In genomic region chr6:31107916-31108685, GRCm38 (mm10) we compare ENCODE assay signal across 21 mouse cellular contexts.
A peak's percentile ranks its signal among the peaks of the same experiment; 100 is the strongest.
DNase-seq lines count a peak whose midpoint lies in the region; ATAC-seq and TF ChIP-seq lines count a peak whose summit lies in the region.
"Had no signal": no experiment of that assay in that cellular context is flagged by ENCODE, and none has a peak within 500 bp of the region (broad histone marks: within the 10 kb centered on the region; RNA-seq: fewer than 3 reads in every experiment).

No protein-coding gene starts in this region.

- intact Hi-C loops in heart, postnatal 36 days (cut with DNase I): no loop called here

- peak overlapping the region; percentile 41 for H3K27ac ChIP-seq in heart, embryonic 11.5 days (ENCODE audit: low read depth, low read length)
- H3K27ac ChIP-seq in liver, postnatal 0 days (ENCODE audit: low read depth): no peak overlapping the region
- no peak overlapping the region for H3K27ac ChIP-seq in liver, embryonic 11.5 days (ENCODE audit: low read depth, low read length)
- H3K27ac ChIP-seq in bone marrow macrophage, adult 2 months (ENCODE audit: insufficient read depth, low read depth, low read length): peak overlapping the region; percentile 40; the same call in 1 of the 2 replicates
- H3K27ac ChIP-seq: embryonic facial prominence, embryonic 10.5 days; forebrain, embryonic 15.5 days; hindbrain, embryonic 12.5 days; limb, embryonic 10.5 days; liver, embryonic 14.5 days; neural tube, embryonic 15.5 days had no signal

- WGBS in heart, embryonic 11.5 days (ENCODE audit: insufficient replicate concordance): 52% methylated on average over 5 of the region's 5 CpGs
- WGBS in liver, postnatal 0 days (ENCODE audit: insufficient replicate concordance): 48% methylated on average over 5 of the region's 5 CpGs
- WGBS in liver, embryonic 11.5 days: 53% methylated on average over 5 of the region's 5 CpGs

- H3ac ChIP-seq in myocyte (ENCODE audit: control insufficient read depth, insufficient read length): no peak overlapping the region

- no peaks in the 10 kb centered on the region for H3K27me3 ChIP-seq in heart, embryonic 11.5 days (ENCODE audit: control insufficient read depth, insufficient read depth, low read length)
- no peaks in the 10 kb centered on the region for H3K27me3 ChIP-seq in liver, postnatal 0 days (ENCODE audit: insufficient read depth, low read length)
- no peaks in the 10 kb centered on the region for H3K27me3 ChIP-seq in liver, embryonic 11.5 days (replicated peaks; ENCODE audit: control insufficient read depth, insufficient read depth, low read length)
- H3K27me3 ChIP-seq in myocyte (ENCODE audit: control insufficient read depth, insufficient read depth, insufficient read length): no peaks in the 10 kb centered on the region
- H3K27me3 ChIP-seq: forebrain, embryonic 15.5 days; hindbrain, embryonic 12.5 days; neural tube, embryonic 15.5 days had no signal

- no peak overlapping the region for H3K4me2 ChIP-seq in heart, embryonic 11.5 days
- H3K4me2 ChIP-seq in liver, postnatal 0 days (ENCODE audit: low read depth, low read length): no peak overlapping the region
- H3K4me2 ChIP-seq in liver, embryonic 11.5 days: no peak overlapping the region; the same call in 1 of the 2 replicates
- peak overlapping the region; percentile 94 for H3K4me2 ChIP-seq in myocyte (ENCODE audit: low read depth)
- H3K4me2 ChIP-seq: forebrain, embryonic 15.5 days; hindbrain, embryonic 12.5 days; midbrain, embryonic 11.5 days; neural tube, embryonic 15.5 days had no signal

- TF ChIP-seq CTCF in liver, postnatal 0 days (IDR thresholded peaks at IDR 0.05; ENCODE audit: low read depth): no peak
- no peak for TF ChIP-seq CTCF in bone marrow macrophage, adult 2 months (IDR thresholded peaks at IDR 0.05; ENCODE audit: low read depth, low read length)

- H3K79me2 ChIP-seq in myocyte (ENCODE audit: control insufficient read depth, insufficient read depth): peaks cover 100% of the 10 kb centered on the region

- no peak for ATAC-seq in heart, embryonic 11.5 days (replicated peaks; ENCODE audit: insufficient number of reproducible peaks, low FRiP score, low TSS enrichment)
- ATAC-seq in liver, postnatal 0 days: peak; percentile 37; the same call in 1 of the 2 replicates
- no peak for ATAC-seq in liver, embryonic 11.5 days (replicated peaks; ENCODE audit: low FRiP score)
- ATAC-seq: forebrain, embryonic 15.5 days had no signal

- H3K9ac ChIP-seq in heart, embryonic 11.5 days (ENCODE audit: low read depth, low read length): no peak overlapping the region
- no peak overlapping the region for H3K9ac ChIP-seq in liver, postnatal 0 days (replicated peaks)
- no peak overlapping the region for H3K9ac ChIP-seq in liver, embryonic 11.5 days (ENCODE audit: low read depth, low read length)
- H3K9ac ChIP-seq: forebrain, embryonic 15.5 days; hindbrain, embryonic 12.5 days; liver, embryonic 14.5 days; neural tube, embryonic 15.5 days had no signal

- H3K4me3 ChIP-seq in heart, embryonic 11.5 days (ENCODE audit: low read depth, low read length): no peak overlapping the region
- no peak overlapping the region for H3K4me3 ChIP-seq in liver, postnatal 0 days (ENCODE audit: low read depth, low read length)
- H3K4me3 ChIP-seq in liver, embryonic 11.5 days (ENCODE audit: low read depth, low read length): no peak overlapping the region
- no peak overlapping the region for H3K4me3 ChIP-seq in bone marrow macrophage, adult 2 months (ENCODE audit: insufficient read depth, low read length)
- H3K4me3 ChIP-seq in myocyte: no peak overlapping the region
- H3K4me3 ChIP-seq: embryonic facial prominence, embryonic 10.5 days; erythroblast, embryonic 14.5 days; forebrain, embryonic 15.5 days; hindbrain, embryonic 12.5 days; limb, embryonic 10.5 days; neural tube, embryonic 15.5 days had no signal

- TF ChIP-seq EP300 in liver, postnatal 0 days (IDR thresholded peaks at IDR 0.05; ENCODE audit: low read depth): no peak

- DNase-seq in heart, postnatal 36 days: no peak
- no peak for DNase-seq in liver, postnatal 0 days
- no peak for DNase-seq in liver, embryonic 11.5 days (ENCODE audit: low spot score)
- DNase-seq in gastrocnemius, adult 18-20 months (ENCODE audit: low spot score): no peak
- no peak for DNase-seq in urinary bladder, adult 2 months (ENCODE audit: low spot score)
- DNase-seq: adrenal gland, postnatal 10 days; cerebellum, adult 18-20 months; cerebellum, postnatal 36 days; kidney, adult 9 months; lung, postnatal 10 days had no signal

- H3K9me3 ChIP-seq in heart, embryonic 11.5 days (replicated peaks; ENCODE audit: control insufficient read depth, low read length): no peaks in the 10 kb centered on the region; the same call in 1 of the 2 replicates
- peaks cover 8% of the 10 kb centered on the region for H3K9me3 ChIP-seq in liver, postnatal 0 days (ENCODE audit: low read length)
- no peaks in the 10 kb centered on the region for H3K9me3 ChIP-seq in liver, embryonic 11.5 days (ENCODE audit: control insufficient read depth, low read length)
- H3K9me3 ChIP-seq: limb, embryonic 10.5 days had no signal

- H3K36me3 ChIP-seq in heart, embryonic 11.5 days (ENCODE audit: control insufficient read depth, insufficient read depth, low read length): no peaks in the 10 kb centered on the region
- H3K36me3 ChIP-seq in liver, postnatal 0 days (replicated peaks; ENCODE audit: insufficient read depth, low read length): peaks cover 3% of the 10 kb centered on the region; the same call in 1 of the 2 replicates
- H3K36me3 ChIP-seq in liver, embryonic 11.5 days (ENCODE audit: control insufficient read depth, insufficient read depth, low read length): no peaks in the 10 kb centered on the region; the same call in 1 of the 2 replicates
- peaks cover 13% of the 10 kb centered on the region for H3K36me3 ChIP-seq in myocyte (ENCODE audit: control insufficient read depth, insufficient read depth)
- H3K36me3 ChIP-seq: embryonic facial prominence, embryonic 10.5 days; forebrain, embryonic 15.5 days; hindbrain, embryonic 12.5 days; limb, embryonic 10.5 days; neural tube, embryonic 15.5 days had no signal

- no peak for TF ChIP-seq POLR2A in bone marrow macrophage, adult 2 months (IDR thresholded peaks at IDR 0.05; ENCODE audit: borderline replicate concordance, low read depth, low read length)
- peak; percentile 16 for TF ChIP-seq POLR2A in myocyte (IDR thresholded peaks at IDR 0.05; ENCODE audit: insufficient read length, low read depth)

- peaks cover 27% of the 10 kb centered on the region for H3K4me1 ChIP-seq in heart, embryonic 11.5 days (ENCODE audit: control insufficient read depth, insufficient read depth, low read length)
- peaks cover 12% of the 10 kb centered on the region for H3K4me1 ChIP-seq in liver, postnatal 0 days (ENCODE audit: insufficient read depth)
- peaks cover 34% of the 10 kb centered on the region for H3K4me1 ChIP-seq in liver, embryonic 11.5 days (replicated peaks; ENCODE audit: control insufficient read depth, insufficient read depth, low read length)
- peaks cover 59% of the 10 kb centered on the region for H3K4me1 ChIP-seq in bone marrow macrophage, adult 2 months (ENCODE audit: control insufficient read depth, insufficient read depth, low read length)
- H3K4me1 ChIP-seq: embryonic facial prominence, embryonic 10.5 days; forebrain, embryonic 15.5 days; neural tube, embryonic 15.5 days had no signal

TF ChIP-seq in myocyte, 11 proteins besides CTCF, POLR2A, EP300 and RAD21:
- no peak for TF ChIP-seq TCF3 (IDR thresholded peaks at IDR 0.05; ENCODE audit: insufficient read length, low read depth)
- no peak for TF ChIP-seq REST (IDR thresholded peaks at IDR 0.05; ENCODE audit: insufficient read depth, insufficient read length)
- peak in 1 of 3 experiments; percentile 25 for TF ChIP-seq MYOG (IDR thresholded peaks at IDR 0.05; ENCODE audit: control insufficient read depth in 1 of 3, insufficient read depth in 1 of 3, insufficient read length in 2 of 3, low read depth in 2 of 3)
- TF ChIP-seq TCF12 (IDR thresholded peaks at IDR 0.05; ENCODE audit: insufficient read depth, poor library complexity, severe bottlenecking): peak; percentile 7
- TF ChIP-seq MAX (IDR thresholded peaks at IDR 0.05; ENCODE audit: low read depth): no peak
- no peak for TF ChIP-seq SRF (IDR thresholded peaks at IDR 0.05; ENCODE audit: control insufficient read depth, insufficient read length, low read depth)
- no peak for TF ChIP-seq USF1 (IDR thresholded peaks at IDR 0.05; ENCODE audit: low read depth)
- TF ChIP-seq MYOD1 (IDR thresholded peaks at IDR 0.05; ENCODE audit: control insufficient read depth in 1 of 3, insufficient read length in 2 of 3, low read depth in 2 of 3): peak; percentile 50 to 91 (median 72)
- no peak for TF ChIP-seq E2F4 (IDR thresholded peaks at IDR 0.05; ENCODE audit: insufficient read depth)
- TF ChIP-seq POLR2AphosphoS2 (IDR thresholded peaks at IDR 0.05; ENCODE audit: insufficient read length, low read depth): peak; percentile 64
- no peak for TF ChIP-seq CEBPB (IDR thresholded peaks at IDR 0.05; ENCODE audit: insufficient read depth, poor library complexity, severe bottlenecking)

Comparison
In these comparisons a context has a peak if more than half of its experiments do, and no peak if none do; other contexts are left out.
1. H3K27ac ChIP-seq: peak in heart, embryonic 11.5 days (single experiment) and bone marrow macrophage, adult 2 months (single experiment); none in liver, postnatal 0 days (single experiment) and liver, embryonic 11.5 days (single experiment).